Mouse (Mus musculus) thymus, postnatal 10 days (tissue): ENCODE measurements around the gene Myd88.
"Not testable (repeated sequence)": the region's sequence is repeated elsewhere in the genome, so short reads cannot be mapped to it uniquely, and the experiment has no call there.

Source experiments
- DNase-seq, 2 experiments: peaks; one replicate each; pipeline ENCODE4 v3.0.0; 2021; ENCODE audit warnings: low spot score in 2 of 2

Gene Myd88

DNA sequence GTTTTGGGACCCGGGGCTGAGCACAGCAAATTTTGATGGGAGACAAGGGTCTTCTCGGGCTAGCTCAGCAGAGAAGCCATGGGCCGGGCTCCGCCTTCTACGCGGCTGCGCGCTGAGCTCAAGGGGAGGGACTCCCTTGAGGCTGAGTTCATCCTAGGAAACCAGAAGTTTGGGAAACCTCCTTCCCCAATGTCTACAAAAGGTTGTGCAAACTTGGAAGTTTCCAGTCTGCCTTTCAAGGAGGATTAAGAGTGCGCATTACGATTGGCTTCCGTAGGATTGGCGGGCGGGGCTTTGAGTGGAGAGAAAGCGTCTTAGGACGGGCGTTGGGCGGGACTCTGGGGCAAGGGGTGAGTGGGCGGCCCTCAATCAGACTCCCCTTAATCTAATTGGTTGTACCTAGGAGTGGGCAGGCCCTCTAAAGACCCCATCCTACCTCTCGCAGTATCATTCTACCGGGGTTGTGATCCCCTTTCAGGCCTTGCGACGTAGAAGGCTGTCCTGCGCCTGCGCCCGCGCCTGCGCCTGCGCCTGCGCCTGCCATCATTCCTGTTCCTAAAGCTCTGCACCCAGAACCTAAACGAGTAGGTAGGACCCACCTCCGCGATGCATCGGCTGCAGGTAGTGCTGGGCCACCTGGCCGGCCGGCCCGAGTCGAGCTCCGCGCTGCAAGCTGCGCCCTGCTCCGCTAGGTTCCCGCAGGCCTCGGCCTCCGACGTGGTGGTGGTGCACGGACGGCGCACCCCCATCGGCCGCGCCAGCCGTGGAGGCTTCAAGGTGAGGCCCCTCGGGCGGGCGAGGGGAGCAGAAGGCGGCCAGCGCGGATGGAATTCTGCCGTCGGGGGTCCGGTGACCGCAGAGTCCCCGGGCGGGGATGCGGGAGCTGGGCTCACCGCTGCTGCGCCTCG lies at the start of gene Myd88:
Myd88 (minus strand) TSS at position 503 of the 908 bp plus-strand sequence.
- peak; percentile 87 to 92 for DNase-seq

DNA sequence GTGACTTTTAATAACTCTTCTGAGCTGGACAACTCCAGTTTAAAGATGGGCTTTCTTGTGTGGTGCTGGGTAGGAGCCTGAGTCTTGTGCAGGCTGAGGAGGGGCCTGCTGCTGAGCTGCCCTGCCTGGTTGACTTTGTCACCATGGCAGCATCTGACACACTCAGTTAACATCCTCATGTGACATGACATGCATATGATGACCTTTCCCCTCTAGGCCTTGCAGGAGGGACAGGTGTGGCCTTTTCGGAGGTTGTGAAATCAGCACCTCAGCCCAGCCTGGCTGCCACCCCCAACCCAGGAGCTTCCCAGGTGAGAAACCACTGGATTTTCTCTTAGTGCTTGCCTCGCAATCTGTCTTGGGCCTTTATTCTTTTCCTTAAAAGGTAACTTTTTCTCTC lies 49.0 kb upstream of the Myd88 start:
- no peak for DNase-seq

DNA sequence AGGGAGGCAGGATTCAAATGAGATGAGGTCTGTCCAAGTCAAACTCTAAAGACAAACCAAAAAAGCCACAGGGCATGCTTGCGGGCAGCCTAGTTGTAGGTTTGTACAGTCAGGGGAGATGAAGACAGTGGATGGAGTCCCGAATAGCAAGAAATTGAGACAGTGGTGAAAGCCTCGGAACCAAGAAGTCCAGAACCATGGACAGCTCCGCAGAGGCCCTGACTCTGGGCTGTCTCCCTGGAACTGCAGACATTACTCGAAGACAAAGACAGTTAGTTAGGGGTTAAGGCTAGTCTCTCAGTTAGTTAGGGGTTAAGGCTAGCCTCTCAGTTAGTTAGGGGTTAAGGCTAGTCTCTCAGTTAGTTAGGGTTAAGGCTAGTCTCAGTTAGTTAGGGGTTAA lies 47.7 kb upstream of the Myd88 start:
- DNase-seq = no peak

DNA sequence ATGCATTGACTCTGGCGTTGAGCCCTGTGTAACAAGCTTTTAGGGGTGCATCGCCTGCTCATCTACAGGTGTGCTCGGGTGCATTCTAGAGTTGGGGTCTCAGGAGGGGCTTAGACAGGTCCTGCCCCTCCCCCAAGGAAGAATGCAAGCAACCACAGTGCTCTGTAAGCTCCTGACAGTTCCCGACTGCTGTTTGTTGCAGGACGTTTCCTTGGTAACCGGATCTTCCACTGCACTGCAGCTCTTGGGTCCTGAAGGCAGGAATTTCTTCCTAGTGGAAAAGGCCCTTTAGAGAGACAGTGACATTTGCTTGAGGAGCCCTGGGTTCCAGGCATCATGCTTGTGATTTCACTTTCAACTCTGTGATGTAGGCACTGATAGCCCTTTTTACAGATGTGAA lies 41.4 kb upstream of the Myd88 start:
- no peak for DNase-seq

DNA sequence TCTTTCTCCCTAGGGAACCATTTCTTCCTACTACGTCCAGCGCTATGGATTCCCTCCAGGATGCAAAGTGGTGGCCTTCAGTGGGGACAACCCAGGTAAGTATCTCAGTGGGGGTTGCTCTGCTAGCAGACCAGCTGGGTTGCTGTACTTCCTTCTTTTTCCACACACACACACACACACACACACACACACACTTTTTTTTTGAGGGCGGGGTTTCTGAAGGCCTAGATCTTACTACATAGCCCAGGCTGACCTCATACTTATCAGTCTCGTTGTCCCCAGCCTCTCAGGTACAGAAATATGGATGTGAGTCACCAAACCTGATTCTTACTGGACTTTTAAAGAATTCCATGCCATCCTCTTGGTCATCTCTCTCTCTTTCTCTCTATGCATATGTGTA lies 37.0 kb upstream of the Myd88 start:
- no peak for DNase-seq

DNA sequence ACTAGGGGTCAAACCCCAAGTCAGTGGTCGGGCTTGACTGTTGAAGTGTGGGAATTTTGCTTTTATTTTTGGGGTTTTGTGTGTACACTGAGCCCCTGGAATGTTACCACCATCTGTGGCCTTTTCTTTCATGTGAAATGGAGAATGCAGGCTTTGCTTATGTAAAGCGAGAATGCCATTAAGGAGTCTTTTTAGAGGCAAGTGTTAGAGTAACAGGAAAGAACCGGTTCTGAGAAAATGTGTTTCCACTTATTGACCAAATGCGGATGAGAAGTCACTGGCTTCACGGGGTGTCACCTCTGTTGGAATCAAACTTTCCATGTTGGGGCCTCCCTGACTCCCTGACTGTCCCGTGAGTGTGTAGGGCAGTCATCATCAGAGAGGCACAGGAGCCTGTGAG lies 34.3 kb upstream of the Myd88 start:
- no peak for DNase-seq

DNA sequence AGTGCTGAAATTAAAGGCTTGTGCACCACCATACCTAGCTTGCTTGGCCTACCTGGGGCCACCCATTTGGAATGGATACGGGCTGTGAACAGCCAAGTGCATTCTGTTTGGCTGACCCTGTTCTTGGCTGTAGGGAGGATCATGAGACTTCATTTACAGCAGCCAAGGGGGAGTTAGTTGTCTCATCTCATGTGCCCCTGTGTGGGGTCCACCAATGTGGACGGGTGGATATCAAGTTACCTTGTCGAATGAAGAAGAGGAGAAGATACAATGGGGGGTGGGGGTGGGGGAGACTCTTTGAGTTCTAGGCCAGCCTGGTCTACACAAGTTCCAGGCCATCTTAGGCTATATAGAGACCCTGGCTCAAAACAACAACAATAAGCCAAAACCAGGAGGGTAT lies 33.8 kb upstream of the Myd88 start:
- no peak for DNase-seq

DNA sequence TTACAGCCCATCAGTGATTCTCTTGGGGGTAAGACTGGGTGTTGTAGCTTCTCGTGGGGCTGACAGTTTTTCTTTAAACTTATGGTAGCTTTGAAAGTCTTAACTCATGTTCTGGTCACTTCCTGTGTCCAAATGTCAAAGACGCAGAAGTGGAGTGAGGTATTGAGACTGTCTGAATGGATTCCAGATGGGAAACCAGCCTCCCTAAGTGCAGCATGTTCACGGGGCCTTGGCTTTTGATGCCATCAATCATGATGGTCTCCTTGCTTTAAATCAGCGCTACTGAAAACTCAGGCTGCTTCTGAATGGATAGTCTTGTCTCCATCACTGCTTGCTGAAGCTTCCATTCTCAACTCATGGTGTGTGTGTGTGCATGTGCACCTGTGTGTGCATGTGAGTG lies 30.0 kb upstream of the Myd88 start:
- no peak for DNase-seq

DNA sequence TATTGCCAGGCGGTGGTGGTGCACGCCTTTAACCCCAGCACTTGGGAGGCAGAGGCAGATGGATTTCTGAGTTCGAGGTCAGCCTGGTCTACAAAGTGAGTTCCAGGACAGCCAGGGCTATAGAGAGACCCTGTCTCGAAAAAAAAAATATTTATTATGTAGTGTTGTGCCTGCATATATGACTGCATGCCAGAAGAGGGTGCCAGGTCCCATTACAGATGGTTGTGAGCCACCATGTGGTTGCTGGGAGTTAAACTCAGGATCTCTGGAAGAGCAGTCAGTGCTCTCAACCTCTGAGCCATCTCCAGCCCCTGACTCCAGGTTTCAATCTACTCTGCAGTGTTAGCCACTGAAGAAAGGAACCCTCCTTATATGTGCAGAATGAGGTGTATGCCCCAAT lies 29.6 kb upstream of the Myd88 start:
- not testable (repeated sequence) for DNase-seq

DNA sequence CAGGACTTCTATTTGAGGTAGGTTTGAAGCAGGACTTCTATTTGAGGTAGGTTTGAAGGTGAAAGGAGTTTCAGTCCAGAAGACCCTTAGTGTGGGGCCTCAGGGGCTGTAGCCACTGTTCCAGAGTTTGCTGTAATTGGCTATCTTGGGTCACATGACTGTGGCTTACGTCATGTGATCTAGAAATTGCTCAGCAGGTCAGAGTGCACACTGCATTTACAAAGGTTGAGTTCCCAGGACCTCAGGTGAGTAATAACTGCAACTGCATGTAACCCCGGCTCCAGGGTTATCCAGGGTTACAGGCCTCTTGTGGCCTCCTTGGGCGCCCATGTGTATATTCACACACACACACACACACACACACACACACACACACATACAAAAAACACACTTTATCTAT lies 27.2 kb upstream of the Myd88 start:
- no peak for DNase-seq

DNA sequence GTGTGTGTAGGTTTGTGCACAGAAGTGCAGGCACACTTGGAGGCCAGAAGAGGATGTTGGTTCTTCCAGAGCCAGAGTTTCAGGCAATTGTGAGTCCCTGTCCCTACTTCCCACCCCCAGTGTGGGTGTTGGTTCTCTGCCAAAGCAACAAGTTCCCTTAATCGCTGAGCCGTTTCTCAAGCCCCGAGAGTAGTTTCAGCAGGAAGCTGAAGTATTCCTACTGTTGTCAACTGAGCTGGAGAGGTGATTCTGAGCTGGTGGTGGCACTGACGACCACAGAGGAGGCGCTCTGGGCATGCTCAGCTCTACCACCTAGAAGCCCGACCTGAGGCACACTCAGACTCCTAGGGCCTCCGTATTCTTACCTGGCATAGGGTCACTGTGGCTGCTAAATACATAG lies 24.1 kb upstream of the Myd88 start, which contains the start of gene Slc22a14:
Slc22a14 (minus strand) TSS at position 270 of the 400 bp plus-strand sequence.
- DNase-seq = no peak

DNA sequence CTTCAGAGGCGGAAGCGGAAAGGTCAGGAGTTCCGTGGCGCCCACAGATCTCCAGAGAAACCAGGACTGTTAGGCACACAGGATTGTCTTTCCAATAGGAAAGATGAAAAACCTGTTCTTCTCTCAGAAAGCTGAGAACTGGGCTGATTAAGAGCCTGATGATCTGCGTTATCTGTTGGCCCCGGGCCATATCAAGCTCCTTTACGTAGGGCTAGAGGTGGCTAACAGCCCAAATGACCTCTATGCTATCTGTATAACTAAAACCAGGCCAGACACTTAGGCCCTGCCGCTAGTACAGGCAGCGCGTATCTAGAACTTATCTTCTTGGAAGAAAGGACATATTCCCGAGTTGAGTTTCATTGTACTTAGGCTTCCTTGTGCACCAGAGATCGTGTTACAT lies 22.0 kb upstream of the Myd88 start:
- no peak for DNase-seq

DNA sequence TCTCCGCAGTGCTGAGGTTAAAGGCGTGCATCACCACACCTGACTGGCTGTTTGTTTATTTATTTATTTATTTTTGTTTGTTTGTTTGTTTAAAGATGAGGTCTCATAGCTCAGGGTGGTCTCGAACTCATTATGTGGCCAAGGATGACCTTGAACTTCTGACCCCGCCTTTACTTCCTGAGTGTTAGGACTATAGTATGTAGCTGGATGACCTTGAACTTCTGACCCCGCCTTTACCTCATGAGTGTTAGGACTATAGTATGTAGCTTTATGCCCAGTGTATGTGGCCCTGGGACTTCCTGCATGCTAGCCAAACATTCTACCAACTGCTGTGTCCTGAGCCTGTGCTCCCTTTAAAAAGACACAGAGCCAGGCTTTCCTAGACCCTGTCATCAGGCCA lies 20.2 kb upstream of the Myd88 start:
- DNase-seq = no peak

DNA sequence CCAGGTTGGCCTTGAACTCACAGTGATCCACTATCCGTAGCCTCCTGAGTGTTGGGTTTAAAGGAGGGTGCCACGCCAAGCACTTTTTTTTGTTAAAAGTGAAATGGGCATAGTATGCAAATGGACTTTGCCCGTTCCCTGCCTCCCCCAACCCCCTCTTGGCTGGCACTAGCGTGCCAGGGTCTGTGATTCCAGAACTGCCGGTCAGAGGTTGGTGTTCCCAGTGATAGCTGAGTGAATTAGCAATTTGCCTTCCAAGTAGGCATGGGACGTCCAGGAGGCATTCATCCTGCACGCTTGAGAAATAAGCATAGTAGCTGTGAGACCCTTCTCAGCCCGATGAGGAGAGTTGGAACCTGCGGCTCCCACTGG lies 16.8 kb upstream of the Myd88 start:
- no peak for DNase-seq

DNA sequence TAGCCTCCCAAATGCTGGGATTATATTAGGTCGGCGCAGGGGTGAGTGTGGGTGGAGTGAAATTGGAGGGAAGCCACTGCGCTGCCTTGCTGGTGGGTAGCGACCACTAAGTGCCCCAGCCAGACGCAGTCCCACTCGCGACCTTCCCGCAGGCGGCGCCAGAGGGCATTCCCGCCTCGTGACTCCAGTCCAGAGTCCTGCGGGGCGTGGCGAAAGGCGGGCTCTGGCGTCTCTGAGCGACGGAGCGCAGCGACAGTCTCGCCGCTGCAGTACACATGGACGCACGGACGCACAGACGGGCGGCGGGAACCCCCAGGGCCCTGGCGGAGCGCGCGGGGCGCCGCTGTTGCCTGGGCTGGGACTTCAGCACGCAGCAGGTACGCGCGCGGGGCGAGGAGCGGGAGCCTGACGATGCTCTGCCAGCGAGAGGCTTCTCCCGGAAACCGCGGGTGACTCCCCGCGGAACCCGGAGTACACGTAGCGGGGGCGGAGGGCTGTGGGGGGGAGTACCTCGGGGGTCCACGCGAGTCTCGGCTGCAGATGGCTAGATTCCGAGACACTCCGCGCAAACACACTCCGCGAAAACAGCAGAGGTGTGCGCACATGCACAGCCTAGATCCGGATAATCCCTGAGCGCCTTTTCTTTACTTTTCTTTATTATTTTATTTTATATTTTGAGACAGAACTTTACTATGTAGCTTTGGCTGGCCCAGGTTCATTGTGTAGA lies 16.3 kb upstream of the Myd88 start, which contains the start of gene Xylb:
Xylb (plus strand) TSS at position 51 of the 727 bp plus-strand sequence.
- DNase-seq = peak; percentile 78 to 87

DNA sequence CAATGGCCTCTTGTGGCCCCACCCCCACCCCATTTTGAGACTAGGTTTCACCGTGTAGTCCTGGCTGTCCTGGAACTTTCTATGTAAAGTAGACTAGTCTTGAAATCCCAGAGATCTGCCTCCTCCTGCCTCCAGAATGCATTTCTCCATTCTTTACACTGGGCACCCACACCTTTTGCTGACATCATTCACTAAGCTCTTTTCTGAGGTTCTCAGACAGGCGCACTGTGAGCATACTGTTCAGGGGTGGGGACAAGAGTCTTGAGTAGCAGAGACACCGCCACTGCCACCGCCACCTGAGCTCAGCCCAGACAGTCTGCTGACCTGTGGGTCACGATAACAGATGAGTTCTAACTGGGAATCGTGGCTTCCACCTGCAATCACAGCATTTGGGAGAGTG lies 14.7 kb upstream of the Myd88 start:
- DNase-seq = no peak

DNA sequence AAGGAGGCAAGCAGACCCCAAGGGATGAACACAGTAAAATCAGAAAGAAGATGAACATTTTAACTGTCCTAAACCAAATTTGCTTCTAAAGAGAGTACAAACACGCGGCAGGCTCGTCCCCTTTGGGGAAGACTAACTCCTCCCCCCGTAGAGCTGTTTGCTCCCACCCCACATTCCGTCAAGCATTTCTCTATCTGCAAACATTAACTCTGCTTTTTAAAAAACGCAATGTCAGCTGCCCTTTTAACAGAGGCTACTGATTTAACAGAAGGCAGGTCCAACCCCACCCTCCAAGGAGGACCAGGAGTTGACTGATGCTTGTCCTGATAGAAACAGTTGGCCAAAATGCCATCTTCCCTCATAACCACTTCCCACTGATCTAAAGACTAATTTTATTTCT lies 12.7 kb upstream of the Myd88 start:
- DNase-seq = no peak

DNA sequence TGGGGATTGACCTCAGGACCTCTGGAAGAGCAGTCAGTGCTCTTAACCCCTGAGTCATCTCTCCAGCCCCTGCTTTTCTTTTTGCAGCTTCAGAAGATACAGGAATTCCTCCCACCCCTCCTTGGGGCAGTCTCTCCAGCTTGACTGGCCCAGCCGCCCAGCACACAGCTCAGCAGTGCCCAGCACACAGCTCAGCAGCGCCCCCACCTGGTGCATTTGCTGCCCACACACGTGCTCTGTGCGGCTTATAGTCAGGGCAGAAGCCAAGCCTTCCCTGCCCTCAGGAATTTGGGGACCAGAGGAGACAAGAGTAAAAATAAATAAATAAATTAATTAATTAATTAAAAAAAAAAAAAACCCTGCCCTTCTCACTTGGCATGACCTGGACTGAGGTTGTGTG lies 10.8 kb upstream of the Myd88 start:
- DNase-seq = peak; percentile 32 to 78

DNA sequence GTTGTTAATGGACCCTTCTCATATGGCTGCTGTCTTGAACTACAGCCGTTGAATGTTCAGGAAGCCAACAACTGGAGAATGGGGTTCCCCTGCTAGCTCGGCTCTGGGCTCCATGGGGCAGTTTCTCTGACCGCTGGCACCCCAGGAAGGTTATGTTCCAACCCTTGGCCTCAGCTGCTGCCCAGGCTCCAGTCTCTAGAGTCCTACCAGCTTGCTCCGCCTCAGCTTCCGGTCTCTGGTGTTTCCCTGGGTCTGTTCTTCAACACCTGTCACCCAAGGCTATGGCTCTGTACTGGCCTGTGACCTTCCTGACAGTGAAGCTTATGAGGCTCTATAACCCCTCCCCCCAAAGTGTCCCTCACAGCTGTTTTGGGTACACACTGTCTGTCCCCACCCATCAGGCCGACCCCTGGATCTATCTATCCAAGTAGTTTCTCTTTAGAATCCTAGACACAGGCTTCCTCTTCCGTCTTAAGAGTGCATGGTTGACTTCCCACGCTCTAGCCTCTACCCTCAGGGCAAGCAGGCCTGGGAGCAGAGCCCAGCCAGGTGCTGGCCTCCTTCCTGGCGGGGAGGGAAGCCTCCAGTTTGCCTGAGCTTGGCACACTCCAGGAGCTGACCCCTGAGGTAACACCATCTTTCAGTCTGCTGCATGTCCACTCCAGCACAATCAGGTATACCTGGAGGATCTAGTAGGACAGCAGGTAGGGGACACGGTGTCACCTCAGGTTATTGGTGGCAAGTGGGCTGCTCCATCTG lies 9.9 kb upstream of the Myd88 start:
- no peak for DNase-seq

DNA sequence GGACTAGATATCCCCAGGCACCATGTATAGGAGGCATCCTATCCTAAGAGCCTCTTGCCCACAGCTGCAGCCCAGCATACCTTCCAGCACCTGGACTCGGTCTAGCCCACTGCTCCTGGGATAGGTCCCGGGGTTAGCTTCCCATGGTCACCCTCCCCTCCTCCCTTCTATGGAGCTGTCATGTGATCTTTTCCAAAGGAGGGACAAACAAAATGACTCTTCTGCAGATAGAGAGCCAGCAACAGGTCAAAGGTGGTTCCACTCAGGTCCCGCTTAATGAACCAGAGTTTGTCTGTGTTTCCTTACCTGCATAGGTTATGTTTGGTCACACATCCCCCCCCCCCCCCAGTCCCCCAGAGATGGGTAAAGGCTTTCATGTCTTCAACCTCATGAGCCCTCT lies 9.3 kb upstream of the Myd88 start:
- no peak for DNase-seq

DNA sequence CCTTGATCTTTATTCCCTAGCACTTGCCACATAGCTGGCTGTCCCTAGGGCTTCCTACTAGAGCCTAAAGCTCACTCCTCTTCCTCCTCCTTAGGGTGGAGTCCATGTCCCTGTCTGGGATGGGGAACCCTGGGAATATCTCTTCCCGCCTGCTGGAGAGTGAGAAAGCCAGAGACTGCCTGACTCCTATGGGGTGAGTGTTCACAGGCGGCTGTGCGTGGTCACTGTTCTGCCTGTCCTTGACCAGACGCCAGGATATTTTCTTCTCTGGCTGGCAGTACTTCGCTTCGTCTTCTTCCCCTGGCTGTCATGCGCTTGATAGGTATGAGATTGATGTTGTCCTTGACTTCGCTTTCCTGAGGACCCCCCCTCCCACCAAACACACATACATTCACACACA lies 5.2 kb upstream of the Myd88 start:
- DNase-seq = no peak

DNA sequence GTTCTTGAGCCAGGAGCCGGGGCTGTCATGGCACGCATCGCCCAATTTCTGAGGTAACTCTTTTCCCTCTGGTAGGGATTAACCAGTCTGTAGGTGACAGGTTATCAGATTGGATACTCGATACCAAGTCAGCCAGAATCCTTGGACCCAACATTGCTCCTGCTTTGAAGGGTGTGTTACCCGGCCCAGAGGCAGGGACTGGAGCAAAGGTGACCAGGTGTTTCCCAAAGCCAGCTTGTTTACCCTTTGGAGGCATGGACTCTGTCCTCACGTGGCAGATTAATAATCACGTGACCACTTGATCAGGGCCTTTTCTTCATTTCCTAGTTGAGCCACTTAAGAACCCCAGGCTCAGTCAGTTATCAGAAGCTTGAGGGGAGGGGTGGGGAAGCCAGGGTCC lies 1.5 kb upstream of the Myd88 start:
- no peak for DNase-seq
